Mouse (Mus musculus): ENCODE measurements around the gene Itgb5. TPM values are rescaled to one million over a fixed set of nuclear protein-coding genes. Genes with fewer than 3 reads are reported as not detected.

The Itgb5 gene
- polyA plus RNA-seq, 1 experiment from 2014 or later = 29.4 TPM

- Histone ChIP-seq H3K36me3 (ENCODE audit: control insufficient read depth, insufficient read depth) (peaks cover 12% of the 10 kb centered on the region), H3K9me3 (replicated peaks; ENCODE audit: control insufficient read depth, low read length) (no peaks in the 10 kb centered on the region), H3K27me3 (ENCODE audit: control insufficient read depth, insufficient read depth, low read length) (no peaks in the 10 kb centered on the region), H3K4me3 (ENCODE audit: low read length) (no peak overlapping the region), H3K9ac (ENCODE audit: low read length) (no peak overlapping the region), H3K4me2 (ENCODE audit: low read depth, low read length) (no peak overlapping the region), H3K4me1 (ENCODE audit: control insufficient read depth, insufficient read depth, low read length) (peaks cover 51% of the 10 kb centered on the region), H3K27ac (ENCODE audit: low read length) (peak overlapping the region; percentile 76)
- no peak for ATAC-seq (replicated peaks; ENCODE audit: extremely low read depth, insufficient read depth, low FRiP score)
- WGBS = 52% methylated on average over 8 of the region's 8 CpGs
Measured at GRCm38 (mm10) chr16:33923758-33924157, 94.3 kb downstream of the Itgb5 start.

GRCm38 (mm10) chr16:33927263-33927824 lies 97.9 kb downstream of the Itgb5 start:
- H3K4me2 ChIP-seq (ENCODE audit: low read depth, low read length) = no peak overlapping the region
- no peaks in the 10 kb centered on the region for H3K36me3 ChIP-seq (ENCODE audit: control insufficient read depth, insufficient read depth)
- H3K27me3 ChIP-seq (ENCODE audit: control insufficient read depth, insufficient read depth, low read length) = no peaks in the 10 kb centered on the region
- no peak overlapping the region for H3K4me3 ChIP-seq (ENCODE audit: low read length)
- H3K4me1 ChIP-seq (ENCODE audit: control insufficient read depth, insufficient read depth, low read length) = peaks cover 54% of the 10 kb centered on the region
- ATAC-seq (replicated peaks; ENCODE audit: extremely low read depth, insufficient read depth, low FRiP score) = no peak
- H3K27ac ChIP-seq (ENCODE audit: low read length) = peak overlapping the region; percentile 53
- 57% methylated on average over 6 of the region's 6 CpGs for WGBS
- H3K9me3 ChIP-seq (replicated peaks; ENCODE audit: control insufficient read depth, low read length) = no peaks in the 10 kb centered on the region
- no peak overlapping the region for H3K9ac ChIP-seq (ENCODE audit: low read length)

DNA sequence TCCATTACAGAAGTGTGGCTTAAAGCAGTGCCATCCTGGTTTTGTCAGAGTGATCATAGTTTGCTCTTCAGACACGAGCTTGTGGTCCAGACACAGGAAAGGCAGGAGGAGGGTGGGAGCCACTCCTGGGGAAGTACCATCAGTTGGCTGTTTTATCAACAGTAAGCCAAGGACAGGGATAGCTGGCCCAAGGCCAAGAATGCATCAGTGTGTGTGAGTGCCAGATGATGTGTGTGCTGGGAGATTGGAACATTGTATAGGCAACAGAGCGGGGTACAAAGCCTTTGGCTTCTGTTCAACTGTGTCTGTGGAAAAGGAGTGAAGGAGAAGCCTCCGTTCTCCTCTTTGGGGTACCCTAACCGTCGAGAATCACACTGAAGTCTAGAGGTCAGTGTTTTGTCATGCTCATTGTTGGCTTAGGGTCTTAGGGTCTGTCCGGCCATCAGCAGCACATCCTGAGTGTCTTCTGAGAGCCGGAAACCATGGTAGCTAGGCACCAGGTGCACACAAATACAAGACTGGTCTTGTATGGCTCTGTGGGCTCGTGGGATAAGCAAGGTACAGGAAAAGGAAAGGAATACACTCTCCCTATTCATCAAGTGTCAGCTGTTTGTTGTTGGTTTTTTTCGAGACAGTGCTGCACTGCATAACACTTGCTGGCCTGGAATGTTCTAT lies 99.5 kb downstream of the Itgb5 start:
- WGBS = 29% methylated on average over 9 of the region's 9 CpGs
- Histone ChIP-seq H3K4me2 (ENCODE audit: low read depth, low read length) (peak overlapping the region; percentile 36), H3K36me3 (ENCODE audit: control insufficient read depth, insufficient read depth) (0 out of 2 replicates have a peak, but pooled peaks cover 2% of the 10 kb centered on the region), H3K27ac (ENCODE audit: low read length) (peak overlapping the region; percentile 90), H3K9me3 (replicated peaks; ENCODE audit: control insufficient read depth, low read length) (no peaks in the 10 kb centered on the region), H3K27me3 (ENCODE audit: control insufficient read depth, insufficient read depth, low read length) (no peaks in the 10 kb centered on the region), H3K4me3 (ENCODE audit: low read length) (0 out of 2 replicates have a peak overlapping the region, but pooled peaks have one; percentile 8), H3K4me1 (ENCODE audit: control insufficient read depth, insufficient read depth, low read length) (peaks cover 42% of the 10 kb centered on the region), H3K9ac (ENCODE audit: low read length) (peak overlapping the region; percentile 24)
- peak; percentile 81 for ATAC-seq (replicated peaks; ENCODE audit: extremely low read depth, insufficient read depth, low FRiP score)

DNA sequence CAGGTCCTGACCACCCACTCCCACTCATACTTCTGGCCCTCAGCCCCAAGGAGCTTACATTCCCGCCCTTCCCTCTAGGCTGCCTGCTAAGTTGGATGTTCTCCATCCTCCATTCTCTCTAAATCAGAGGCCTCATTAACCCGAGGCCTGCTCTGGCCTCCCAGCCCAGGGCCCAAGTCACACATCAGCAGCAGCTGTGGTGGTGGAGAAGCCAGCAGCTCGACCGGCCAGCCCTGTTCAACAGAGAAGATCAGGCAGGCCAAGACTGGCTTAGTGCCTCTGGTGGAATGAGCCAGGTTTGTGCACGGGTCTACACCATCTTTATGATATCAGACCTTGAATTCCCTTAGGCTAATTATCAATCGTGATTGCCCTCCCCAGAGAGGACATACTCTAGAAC lies 101.3 kb downstream of the Itgb5 start:
- no peak for ATAC-seq (replicated peaks; ENCODE audit: extremely low read depth, insufficient read depth, low FRiP score)
- Histone ChIP-seq H3K9me3 (replicated peaks; ENCODE audit: control insufficient read depth, low read length) (no peaks in the 10 kb centered on the region), H3K27ac (ENCODE audit: low read length) (0 out of 2 replicates have a peak overlapping the region, but pooled peaks have one; percentile 13), H3K4me2 (ENCODE audit: low read depth, low read length) (no peak overlapping the region), H3K27me3 (ENCODE audit: control insufficient read depth, insufficient read depth, low read length) (no peaks in the 10 kb centered on the region), H3K36me3 (ENCODE audit: control insufficient read depth, insufficient read depth) (0 out of 2 replicates have a peak, but pooled peaks cover 2% of the 10 kb centered on the region), H3K4me1 (ENCODE audit: control insufficient read depth, insufficient read depth, low read length) (peaks cover 55% of the 10 kb centered on the region), H3K4me3 (ENCODE audit: low read length) (no peak overlapping the region), H3K9ac (ENCODE audit: low read length) (no peak overlapping the region)
- WGBS = 78% methylated on average over 6 of the region's 6 CpGs

GRCm38 (mm10) chr16:33931682-33932081 lies 102.2 kb downstream of the Itgb5 start:
- ATAC-seq (replicated peaks; ENCODE audit: extremely low read depth, insufficient read depth, low FRiP score) = no peak
- H3K9ac ChIP-seq (ENCODE audit: low read length) = peak overlapping the region; percentile 7; the same call in 1 of the 2 replicates
- H3K27me3 ChIP-seq (ENCODE audit: control insufficient read depth, insufficient read depth, low read length) = no peaks in the 10 kb centered on the region
- no peak overlapping the region for H3K4me2 ChIP-seq (ENCODE audit: low read depth, low read length)
- WGBS = 11% methylated on average over 2 of the region's 2 CpGs
- H3K9me3 ChIP-seq (replicated peaks; ENCODE audit: control insufficient read depth, low read length) = no peaks in the 10 kb centered on the region
- peaks cover 57% of the 10 kb centered on the region for H3K4me1 ChIP-seq (ENCODE audit: control insufficient read depth, insufficient read depth, low read length)
- H3K36me3 ChIP-seq (ENCODE audit: control insufficient read depth, insufficient read depth) = 0 out of 2 replicates have a peak, but pooled peaks cover 2% of the 10 kb centered on the region
- no peak overlapping the region for H3K4me3 ChIP-seq (ENCODE audit: low read length)
- peak overlapping the region; percentile 66 for H3K27ac ChIP-seq (ENCODE audit: low read length)

DNA sequence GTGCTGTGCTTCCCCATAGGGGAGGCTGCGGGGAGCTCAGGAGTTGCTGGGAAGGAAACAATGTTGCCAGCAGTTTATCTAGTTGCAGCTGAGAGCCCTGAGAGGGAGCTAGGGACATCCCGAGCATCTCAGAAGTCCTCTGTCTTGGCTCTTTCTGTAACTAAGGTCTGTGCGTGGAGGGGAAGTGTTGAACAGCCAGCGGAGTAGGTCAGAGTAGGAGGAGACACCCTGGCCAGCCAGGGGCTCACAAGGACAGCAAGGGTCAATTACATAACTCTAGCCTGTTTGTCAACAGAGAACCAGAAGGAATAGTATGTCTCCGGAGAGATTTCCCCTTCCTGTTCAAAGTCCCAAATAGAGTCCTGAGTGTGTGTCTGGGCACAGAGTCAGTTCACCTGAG lies 102.7 kb downstream of the Itgb5 start:
- Histone ChIP-seq H3K27ac (ENCODE audit: low read length) (peak overlapping the region; percentile 66), H3K4me3 (ENCODE audit: low read length) (no peak overlapping the region), H3K27me3 (ENCODE audit: control insufficient read depth, insufficient read depth, low read length) (no peaks in the 10 kb centered on the region), H3K9me3 (replicated peaks; ENCODE audit: control insufficient read depth, low read length) (no peaks in the 10 kb centered on the region), H3K4me2 (ENCODE audit: low read depth, low read length) (no peak overlapping the region), H3K9ac (ENCODE audit: low read length) (peak overlapping the region; percentile 7; the same call in 1 of the 2 replicates), H3K4me1 (ENCODE audit: control insufficient read depth, insufficient read depth, low read length) (peaks cover 61% of the 10 kb centered on the region), H3K36me3 (ENCODE audit: control insufficient read depth, insufficient read depth) (0 out of 2 replicates have a peak, but pooled peaks cover 2% of the 10 kb centered on the region)
- ATAC-seq (replicated peaks; ENCODE audit: extremely low read depth, insufficient read depth, low FRiP score) = no peak
- WGBS = 34% methylated on average over 5 of the region's 5 CpGs

GRCm38 (mm10) chr16:33933411-33933810 lies 103.9 kb downstream of the Itgb5 start:
- Histone ChIP-seq H3K4me1 (ENCODE audit: control insufficient read depth, insufficient read depth, low read length) (peaks cover 62% of the 10 kb centered on the region), H3K9me3 (replicated peaks; ENCODE audit: control insufficient read depth, low read length) (no peaks in the 10 kb centered on the region), H3K9ac (ENCODE audit: low read length) (no peak overlapping the region), H3K27ac (ENCODE audit: low read length) (no peak overlapping the region), H3K4me2 (ENCODE audit: low read depth, low read length) (no peak overlapping the region), H3K4me3 (ENCODE audit: low read length) (no peak overlapping the region), H3K36me3 (ENCODE audit: control insufficient read depth, insufficient read depth) (0 out of 2 replicates have a peak, but pooled peaks cover 2% of the 10 kb centered on the region), H3K27me3 (ENCODE audit: control insufficient read depth, insufficient read depth, low read length) (no peaks in the 10 kb centered on the region)
- no peak for ATAC-seq (replicated peaks; ENCODE audit: extremely low read depth, insufficient read depth, low FRiP score)
- WGBS = 86% methylated on average over 11 of the region's 11 CpGs

- Histone ChIP-seq H3K4me2 (ENCODE audit: low read depth, low read length) (no peak overlapping the region), H3K4me3 (ENCODE audit: low read length) (no peak overlapping the region), H3K27ac (ENCODE audit: low read length) (peak overlapping the region; percentile 84), H3K9me3 (replicated peaks; ENCODE audit: control insufficient read depth, low read length) (no peaks in the 10 kb centered on the region), H3K27me3 (ENCODE audit: control insufficient read depth, insufficient read depth, low read length) (no peaks in the 10 kb centered on the region), H3K9ac (ENCODE audit: low read length) (peak overlapping the region; percentile 5), H3K4me1 (ENCODE audit: control insufficient read depth, insufficient read depth, low read length) (peaks cover 63% of the 10 kb centered on the region), H3K36me3 (ENCODE audit: control insufficient read depth, insufficient read depth) (0 out of 2 replicates have a peak, but pooled peaks cover 2% of the 10 kb centered on the region)
- 48% methylated on average over 5 of the region's 5 CpGs for WGBS
- no peak for ATAC-seq (replicated peaks; ENCODE audit: extremely low read depth, insufficient read depth, low FRiP score)
Measured at GRCm38 (mm10) chr16:33934701-33935406, 105.4 kb downstream of the Itgb5 start.

DNA sequence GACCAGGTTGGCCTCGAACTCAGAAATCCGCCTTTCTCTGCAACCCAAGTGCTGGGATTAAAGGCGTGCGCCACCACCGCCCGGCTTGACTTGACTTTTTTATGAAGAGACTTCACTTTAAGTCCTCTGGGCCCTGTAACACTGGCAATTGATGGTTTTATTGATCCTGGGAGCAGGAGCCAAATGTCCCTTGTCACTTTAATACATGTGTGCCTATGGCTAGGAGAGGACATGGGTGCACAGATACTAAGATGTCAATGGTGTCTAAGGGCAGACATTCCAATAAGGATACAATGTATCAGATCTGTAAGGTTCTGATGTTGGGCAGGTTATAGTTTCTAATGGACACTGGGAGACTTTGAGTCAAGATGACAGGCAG lies 105.9 kb downstream of the Itgb5 start:
- no peak overlapping the region for H3K9ac ChIP-seq (ENCODE audit: low read length)
- no peaks in the 10 kb centered on the region for H3K27me3 ChIP-seq (ENCODE audit: control insufficient read depth, insufficient read depth, low read length)
- H3K9me3 ChIP-seq (replicated peaks; ENCODE audit: control insufficient read depth, low read length) = no peaks in the 10 kb centered on the region
- H3K27ac ChIP-seq (ENCODE audit: low read length) = peak overlapping the region; percentile 84
- WGBS = 95% methylated on average over 6 of the region's 6 CpGs
- 0 out of 2 replicates have a peak, but pooled peaks cover 2% of the 10 kb centered on the region for H3K36me3 ChIP-seq (ENCODE audit: control insufficient read depth, insufficient read depth)
- H3K4me3 ChIP-seq (ENCODE audit: low read length) = no peak overlapping the region
- ATAC-seq (replicated peaks; ENCODE audit: extremely low read depth, insufficient read depth, low FRiP score) = no peak
- no peak overlapping the region for H3K4me2 ChIP-seq (ENCODE audit: low read depth, low read length)
- H3K4me1 ChIP-seq (ENCODE audit: control insufficient read depth, insufficient read depth, low read length) = peaks cover 68% of the 10 kb centered on the region

Data from heart, embryonic 16.5 days (tissue).